Mouse (Mus musculus): Measurements from ENCODE around the gene Eng.

DNA sequence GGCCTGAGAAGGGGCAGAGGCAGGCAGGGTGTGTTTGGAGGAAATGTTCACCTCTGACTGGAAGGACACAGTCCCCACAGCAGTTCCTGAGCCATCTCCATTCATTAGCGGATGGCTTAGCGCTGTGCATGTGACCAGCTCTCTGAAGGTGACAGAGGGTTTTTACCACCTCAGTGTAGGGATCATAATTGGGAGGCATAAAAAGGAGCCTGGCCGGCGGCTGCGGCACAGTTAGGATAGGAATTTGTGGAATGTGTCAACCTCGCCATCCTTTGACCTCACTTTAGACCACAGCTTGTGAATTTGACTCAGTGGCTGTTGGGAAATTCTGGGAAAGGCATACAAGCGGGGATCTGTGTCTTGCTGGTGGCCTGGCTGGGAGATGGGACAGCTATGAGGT, 7.4 kb downstream of the Eng start:
- no peak for TF ChIP-seq CTCF (IDR thresholded peaks at IDR 0.05; ENCODE audit: control insufficient read depth, insufficient read depth, insufficient read length)
- peak; percentile 39 for TF ChIP-seq MAX (IDR thresholded peaks at IDR 0.05)
- no peak for TF ChIP-seq MYOG (IDR thresholded peaks at IDR 0.05; ENCODE audit: control insufficient read depth, extremely low read depth, insufficient read length)
- no peak for TF ChIP-seq FOSL1 (IDR thresholded peaks at IDR 0.05; ENCODE audit: insufficient read depth, low read length, poor library complexity, severe bottlenecking)
- TF ChIP-seq CEBPB (IDR thresholded peaks at IDR 0.05; ENCODE audit: low read depth) = peak; percentile 86
- peak; percentile 62 for TF ChIP-seq USF1 (IDR thresholded peaks at IDR 0.05; ENCODE audit: low read depth)
- TF ChIP-seq MYOD1 (IDR thresholded peaks at IDR 0.05; ENCODE audit: control insufficient read depth, insufficient read length, low read depth) = no peak

All from C2C12 (cell line).